Mouse (Mus musculus) adrenal gland, postnatal 10 days (tissue): ENCODE data around the gene Zfp341. TPM values are rescaled to one million over a fixed set of nuclear protein-coding genes. Genes with fewer than 3 reads are reported as not detected.

Source experiments
- DNase-seq: peaks from one replicate; pipeline ENCODE4 v3.0.0; 2021; ENCODE audit warnings: mixed read lengths
- total RNA-seq, 2 experiments: library from RNA; stranded (reverse); gene quantifications; 2 replicates each; pipeline ENCODE4 v1.2.3; 2021

Gene Zfp341
- total RNA-seq, 2 experiments from 2014 or later, result 2.5 to 2.7 TPM

DNA sequence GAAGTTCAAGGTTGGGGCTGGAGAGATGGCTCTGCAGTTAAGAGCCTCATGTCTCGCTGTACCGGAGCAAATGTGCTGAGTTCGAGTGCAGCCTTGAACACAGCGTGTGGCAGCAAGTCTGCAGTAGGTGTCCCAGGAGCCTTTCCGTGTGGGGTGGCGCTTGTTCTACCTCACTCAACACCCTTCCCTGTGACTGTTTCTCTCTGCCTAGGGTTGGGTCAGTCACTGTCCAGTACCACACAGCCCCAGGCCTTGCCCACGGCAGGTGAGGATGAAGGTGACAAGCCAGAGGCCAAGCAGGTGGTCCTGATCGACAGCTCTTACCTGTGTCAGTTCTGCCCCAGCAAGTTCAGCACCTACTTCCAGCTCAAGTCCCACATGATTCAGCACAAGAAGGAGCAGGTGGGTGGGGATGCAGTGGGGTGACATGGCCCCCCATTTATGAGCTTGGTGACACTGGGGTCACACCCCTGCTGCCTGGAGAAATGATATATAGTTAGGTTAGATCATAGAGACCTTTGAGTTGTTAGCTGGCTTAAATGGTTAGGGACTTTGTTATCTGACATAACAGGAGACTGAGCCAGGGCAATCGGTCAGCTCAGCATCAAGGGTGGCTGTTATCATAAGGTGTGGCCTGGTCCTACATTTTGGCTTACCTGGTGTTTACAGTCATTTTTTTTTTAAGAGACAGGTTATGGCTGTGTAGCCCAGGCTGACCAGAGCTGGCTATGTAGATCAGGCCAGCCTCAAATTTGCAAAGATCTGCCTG, 21.0 kb downstream of the Zfp341 start:
- no peak for DNase-seq

- DNase-seq, result no peak
These were observed 22.7 kb downstream of the Zfp341 start for GRCm38 (mm10) chr2:154635826-154636225.

DNA sequence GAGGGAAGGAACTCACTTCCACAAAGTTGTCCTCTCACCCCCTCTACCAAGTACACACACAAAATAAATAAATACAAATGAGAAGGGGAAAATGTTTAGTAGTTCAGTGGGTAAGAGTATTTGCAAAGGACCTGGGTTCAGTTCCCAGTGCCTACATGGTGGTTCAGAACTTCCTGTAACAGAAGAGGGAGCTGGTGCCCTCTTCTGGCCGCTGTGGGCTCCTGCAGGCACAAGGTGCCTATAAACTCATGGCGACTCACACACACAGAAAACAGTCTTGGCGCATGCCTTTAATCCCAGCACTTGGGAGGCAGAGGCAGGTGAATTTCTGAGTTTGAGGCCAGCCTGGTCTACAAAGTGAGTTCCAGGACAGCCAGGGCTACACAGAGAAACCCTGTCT, 25.4 kb downstream of the Zfp341 start:
- no peak for DNase-seq

GRCm38 (mm10) chr2:154639115-154639514, 26.0 kb downstream of the Zfp341 start:
- DNase-seq, result no peak

DNA sequence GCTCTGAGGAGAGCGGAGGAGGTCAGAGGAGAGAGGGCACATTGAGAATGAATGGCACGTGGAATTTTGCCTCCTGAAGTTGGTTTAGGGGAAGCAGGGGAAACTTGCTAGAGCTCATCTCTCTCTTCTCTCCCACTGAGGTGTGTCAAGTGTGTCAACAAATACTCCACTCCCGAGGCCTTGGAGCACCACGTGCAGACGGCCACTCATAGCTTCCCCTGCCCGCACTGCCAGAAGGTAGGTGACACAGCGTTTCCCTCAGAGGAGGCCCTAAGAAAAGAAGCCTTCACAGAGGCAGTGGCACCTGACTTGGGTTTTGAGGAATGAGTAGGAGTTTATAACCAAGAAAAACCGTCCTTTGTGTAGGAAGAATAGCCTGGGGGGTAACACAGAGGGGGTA, 28.1 kb downstream of the Zfp341 start:
- DNase-seq, result no peak

DNA sequence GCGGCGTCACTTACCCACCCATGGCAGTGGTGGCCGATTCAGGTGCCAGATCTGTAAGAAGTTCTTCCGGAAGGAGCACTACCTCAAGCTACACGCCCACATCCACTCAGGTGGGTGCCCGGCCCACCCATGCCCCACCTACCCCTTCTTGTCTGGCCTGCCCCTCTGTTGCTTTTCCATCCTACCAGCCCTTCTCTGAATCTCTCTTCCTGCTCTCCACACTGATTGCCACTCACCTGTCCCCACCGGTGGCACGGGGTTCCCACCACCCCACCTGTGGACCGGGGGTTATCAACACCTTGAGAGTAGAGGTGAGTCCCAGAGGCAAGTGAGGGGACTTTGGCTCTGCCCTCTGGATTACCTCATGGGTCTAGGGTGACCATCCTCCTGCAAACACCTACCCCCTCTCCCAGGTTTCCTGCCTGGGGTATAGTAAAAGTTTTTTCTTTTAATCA, 28.9 kb downstream of the Zfp341 start:
- no peak for DNase-seq

DNA sequence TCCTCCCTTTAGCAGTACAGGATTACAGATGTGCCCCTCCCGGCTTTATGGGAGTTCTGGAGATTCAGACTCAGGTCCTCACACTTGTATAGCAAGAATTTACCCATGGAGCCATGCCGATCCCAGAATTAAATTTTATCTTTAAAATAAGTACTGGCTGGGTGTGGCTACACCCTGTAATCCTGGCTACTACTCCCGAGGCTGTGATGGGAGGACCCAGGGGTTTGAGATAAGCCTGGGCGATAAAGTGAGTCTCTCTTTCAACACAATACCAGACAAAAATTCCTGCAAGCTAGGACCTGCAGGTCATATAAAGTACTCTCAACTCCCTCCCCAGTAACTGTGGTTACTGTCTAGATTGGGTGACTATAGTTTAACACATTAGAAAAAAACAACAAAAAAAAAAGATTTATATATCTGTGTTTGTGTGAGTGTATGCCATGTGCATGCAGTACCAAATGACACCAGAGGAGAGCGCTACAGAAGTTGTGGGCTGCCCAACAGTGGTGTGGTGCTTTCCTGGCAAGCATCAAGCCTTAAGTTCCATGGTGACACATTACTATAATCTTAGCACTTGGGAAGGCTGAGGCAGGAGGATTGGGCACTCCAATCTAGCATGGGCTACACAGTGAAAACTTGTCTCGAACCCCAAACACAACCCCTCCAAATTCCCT, 29.8 kb downstream of the Zfp341 start:
- DNase-seq, result no peak

GRCm38 (mm10) chr2:154646634-154647033, 33.5 kb downstream of the Zfp341 start:
- peak; percentile 57 for DNase-seq

GRCm38 (mm10) chr2:154648086-154648485, 35.0 kb downstream of the Zfp341 start:
- DNase-seq, result peak; percentile 68

DNA sequence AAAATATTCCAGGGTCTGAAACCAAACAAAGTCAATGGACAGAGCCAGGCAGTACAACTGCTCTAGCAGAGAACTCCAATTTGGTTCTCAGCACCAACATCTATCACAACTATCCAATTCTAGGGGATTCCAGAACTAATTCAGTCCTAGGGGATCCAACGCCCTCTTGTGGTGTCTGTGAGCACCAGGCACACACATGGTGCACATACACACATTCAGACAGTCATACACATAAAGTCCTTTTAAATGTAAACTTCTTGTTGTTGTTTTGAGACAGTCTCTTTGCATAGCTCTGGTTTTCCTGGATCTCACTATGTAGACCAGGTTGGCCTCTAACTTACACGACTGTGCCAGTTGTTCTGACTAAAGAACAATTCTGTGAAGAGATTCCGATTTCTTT, 37.3 kb downstream of the Zfp341 start:
- DNase-seq, result no peak

DNA sequence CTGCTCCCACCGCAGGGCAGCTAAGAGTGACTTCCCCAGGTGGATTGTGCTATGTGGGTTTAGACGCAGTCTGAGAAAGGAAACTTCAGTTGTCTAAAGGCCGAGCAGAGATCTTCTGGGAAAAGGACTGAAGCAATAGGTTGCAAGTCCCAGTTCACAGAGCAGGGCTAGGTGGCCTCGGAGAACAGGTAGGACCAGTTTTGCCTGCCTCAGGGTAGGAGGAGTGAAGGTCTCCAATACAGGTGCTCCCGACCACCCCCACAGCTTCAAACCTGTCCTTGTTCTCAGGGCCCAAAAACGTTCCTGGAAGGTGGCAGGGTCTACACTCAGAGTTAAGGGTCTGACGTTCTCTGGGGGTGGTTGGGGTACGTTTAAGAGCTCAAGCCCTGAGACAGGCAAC, 38.3 kb downstream of the Zfp341 start, which contains the start of gene Chmp4b:
Gene Chmp4b (plus strand): TSS at position 343 of the 400 bp plus-strand sequence.
- no peak for DNase-seq

- no peak for DNase-seq
These were observed 41.9 kb downstream of the Zfp341 start for GRCm38 (mm10) chr2:154654976-154655375.

DNA sequence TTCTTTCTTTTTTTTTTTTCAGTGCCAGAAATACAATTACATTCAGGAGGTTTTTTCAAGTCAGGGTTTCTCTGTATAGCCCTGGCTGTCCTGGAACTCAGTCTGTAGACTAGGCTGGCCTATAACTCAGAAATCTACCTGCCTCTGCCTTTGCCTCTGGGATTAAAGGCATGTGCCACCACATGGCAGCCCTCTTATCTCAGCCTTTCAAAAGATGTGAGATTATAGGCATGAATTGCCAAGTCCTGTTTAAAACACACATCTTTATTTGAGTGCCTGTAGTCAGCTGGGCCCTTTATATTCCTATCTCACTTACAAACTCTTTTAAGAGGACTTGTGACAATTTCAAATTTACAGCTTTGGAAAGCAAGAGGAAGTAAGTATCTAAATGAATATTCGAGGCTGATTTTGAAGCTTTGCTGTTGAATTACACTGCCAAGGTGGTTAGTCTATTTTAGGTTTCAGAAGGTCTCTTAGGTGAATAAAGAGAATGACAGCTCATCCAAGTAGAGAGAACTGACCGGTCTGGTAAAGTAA, 42.8 kb downstream of the Zfp341 start:
- no peak for DNase-seq

DNA sequence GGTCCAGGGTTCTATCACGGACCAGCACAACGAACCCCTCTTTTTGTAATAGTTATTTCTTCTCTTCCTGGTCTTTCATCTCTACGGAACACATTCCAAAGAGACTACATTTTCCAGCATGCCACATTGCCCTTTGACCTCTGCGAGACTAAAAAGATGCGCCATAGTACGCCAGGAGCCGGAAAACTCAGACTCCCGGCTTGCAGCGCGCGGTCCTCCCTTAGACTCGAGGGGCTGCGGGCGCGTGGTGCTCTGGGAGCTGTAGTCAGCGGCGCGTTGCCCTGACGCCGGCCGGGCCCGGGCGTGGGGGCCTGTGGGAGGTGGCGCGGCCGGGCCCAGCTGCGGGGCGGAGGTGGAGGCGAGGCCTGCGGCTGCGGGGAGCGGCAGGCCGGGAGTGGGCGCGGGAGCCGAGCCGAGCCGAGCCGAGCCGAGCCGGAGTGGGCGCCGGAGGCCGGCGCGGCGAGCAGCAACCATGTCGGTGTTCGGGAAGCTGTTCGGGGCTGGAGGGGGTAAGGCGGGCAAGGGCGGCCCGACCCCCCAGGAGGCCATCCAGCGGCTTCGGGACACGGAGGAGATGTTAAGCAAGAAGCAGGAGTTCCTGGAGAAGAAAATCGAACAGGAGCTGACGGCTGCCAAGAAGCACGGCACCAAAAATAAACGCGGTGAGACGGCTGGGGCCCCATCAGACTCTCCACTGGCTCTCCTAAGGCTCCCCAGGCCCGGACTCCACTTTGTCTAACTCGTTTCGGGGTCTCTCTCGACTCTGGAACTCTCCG, 43.8 kb downstream of the Zfp341 start:
- DNase-seq, result peak; percentile 97

DNA sequence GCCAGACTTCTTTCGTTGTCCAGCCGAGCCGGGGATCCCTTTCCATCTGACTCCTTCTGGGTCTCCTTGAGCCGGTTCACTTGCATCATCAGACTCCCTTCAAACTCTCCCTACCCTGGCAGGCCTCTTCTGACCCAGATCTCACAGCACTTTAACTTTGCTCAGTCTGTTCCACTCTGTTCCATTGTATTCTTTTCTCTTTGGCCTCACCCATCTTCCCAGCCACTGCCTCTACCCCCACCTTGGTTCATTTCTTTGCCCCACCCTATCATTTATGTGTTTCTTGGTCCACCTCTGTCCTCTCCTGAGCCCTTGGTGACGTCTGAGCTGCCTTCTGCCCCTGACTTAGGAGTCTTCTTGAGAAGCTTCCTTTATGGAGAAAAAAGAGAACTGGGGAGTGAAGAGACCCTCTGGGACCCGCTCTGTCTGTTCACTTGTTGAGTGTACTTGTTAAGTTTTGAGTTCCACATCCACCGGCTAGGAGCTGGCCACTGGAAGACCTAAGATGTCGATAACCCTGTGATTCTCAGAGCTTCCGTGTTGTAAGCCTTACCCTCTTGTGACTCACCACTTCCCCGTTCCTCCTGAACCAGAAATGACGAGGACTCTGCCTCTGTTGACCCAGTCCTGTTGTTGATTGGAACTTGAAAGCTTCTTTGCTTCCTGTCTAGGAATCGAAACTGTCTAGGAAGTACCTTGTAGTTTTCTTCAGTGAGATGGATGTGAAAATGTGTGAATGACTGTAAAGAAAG, 44.6 kb downstream of the Zfp341 start:
- peak; percentile 52 for DNase-seq

- no peak for DNase-seq
These were observed 46.0 kb downstream of the Zfp341 start for GRCm38 (mm10) chr2:154659070-154659469.

- DNase-seq, result no peak
These were observed 46.5 kb downstream of the Zfp341 start for GRCm38 (mm10) chr2:154659531-154660074.

DNA sequence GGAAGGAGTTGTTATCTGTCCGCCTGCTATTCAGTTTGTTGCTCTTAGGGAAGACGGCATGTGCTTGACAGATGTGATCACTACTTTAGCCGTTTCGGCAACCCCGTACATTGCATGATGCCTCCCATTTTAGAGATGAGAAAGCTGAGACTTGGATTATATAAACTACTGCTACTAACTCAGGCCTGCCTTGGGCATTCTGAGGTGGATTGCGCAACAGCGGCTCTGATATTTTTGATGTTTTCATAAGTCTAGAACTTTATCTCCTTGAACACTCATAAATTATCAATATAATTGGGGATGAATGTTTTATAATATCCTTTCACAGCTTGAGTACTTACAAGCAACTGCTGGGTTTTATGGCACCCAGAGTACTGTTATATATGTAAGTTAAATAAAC, 55.6 kb downstream of the Zfp341 start:
- DNase-seq, result no peak

- no peak for DNase-seq
These were observed 57.0 kb downstream of the Zfp341 start for GRCm38 (mm10) chr2:154670106-154670505.

DNA sequence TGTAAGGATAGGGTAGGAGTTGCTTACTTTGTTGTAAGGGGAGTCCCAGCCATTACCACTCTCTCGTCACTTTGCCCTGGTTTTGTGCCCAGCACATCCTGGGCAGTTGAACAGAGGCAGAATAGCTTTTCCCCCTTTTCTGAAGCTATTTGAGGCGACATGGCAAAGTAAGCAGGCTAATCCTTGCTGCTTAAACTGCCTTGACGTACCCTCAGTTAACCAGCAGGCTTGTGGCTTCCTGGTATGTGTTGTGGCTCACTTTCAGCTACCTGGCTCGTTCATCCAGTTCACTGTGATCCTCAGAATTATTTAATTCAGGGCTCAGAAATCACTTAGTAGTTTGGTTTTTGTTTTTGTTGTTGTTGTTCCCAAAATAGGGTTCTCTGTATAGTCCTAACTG, 57.6 kb downstream of the Zfp341 start:
- DNase-seq, result no peak

- DNase-seq, result no peak
These were observed 60.9 kb downstream of the Zfp341 start for GRCm38 (mm10) chr2:154674008-154674407.
